Mouse (Mus musculus): ENCODE results near the gene Gm2310. TPM values are rescaled to one million over a fixed set of nuclear protein-coding genes. Genes with fewer than 3 reads are reported as not detected.
"Not testable (repeated sequence)": the region's sequence is repeated elsewhere in the genome, so short reads cannot be mapped to it uniquely, and the experiment has no call there.

Gene Gm2310
- total RNA-seq (2014; rRNA removed) (not detected in 2 replicates), polyA plus RNA-seq (2015; fragmentation: Nextera tagmentation; extraction: Ambion mirVana) (not detected in 2 replicates)

GRCm38 (mm10) chr15:8519853-8520252 lies at the start of gene Gm2310:
Gene Gm2310 (minus strand): TSS chr15:8519953.
- H3K4me1 ChIP-seq (ENCODE audit: insufficient read depth, low read length); DNase-seq (ENCODE audit: low spot score); H3K4me3 ChIP-seq (ENCODE audit: low read depth, low read length); H3K27ac ChIP-seq (ENCODE audit: low read depth, low read length); H3K27me3 ChIP-seq (ENCODE audit: insufficient read depth, low read length); H3K9ac ChIP-seq (replicated peaks; ENCODE audit: low read length, poor library complexity, severe bottlenecking); H3K36me3 ChIP-seq (ENCODE audit: insufficient read depth, low read length); H3K4me2 ChIP-seq (ENCODE audit: low read depth, low read length, poor library complexity, severe bottlenecking); ATAC-seq (ENCODE audit: low FRiP score); H3K9me3 ChIP-seq (ENCODE audit: low read length): not testable (repeated sequence)

GRCm38 (mm10) chr15:8568645-8569528 lies 49.1 kb upstream of the Gm2310 start:
- no peaks in the 10 kb centered on the region for H3K27me3 ChIP-seq (ENCODE audit: insufficient read depth, low read length)
- peak; percentile 87 for ATAC-seq (ENCODE audit: low FRiP score)
- no peak overlapping the region for H3K27ac ChIP-seq (ENCODE audit: low read depth, low read length)
- no peaks in the 10 kb centered on the region for H3K9me3 ChIP-seq (ENCODE audit: low read length)
- H3K4me1 ChIP-seq (ENCODE audit: insufficient read depth, low read length): peaks cover 7% of the 10 kb centered on the region; the same call in 1 of the 2 replicates
- peak overlapping the region; percentile 95 for H3K4me2 ChIP-seq (ENCODE audit: low read depth, low read length, poor library complexity, severe bottlenecking)
- H3K36me3 ChIP-seq (ENCODE audit: insufficient read depth, low read length): no peaks in the 10 kb centered on the region
- DNase-seq (ENCODE audit: low spot score): peak; percentile 62
- WGBS: 0% methylated on average over 52 of the region's 61 CpGs
- peak overlapping the region; percentile 39 for H3K9ac ChIP-seq (replicated peaks; ENCODE audit: low read length, poor library complexity, severe bottlenecking)
- peak overlapping the region; percentile 63 for H3K4me3 ChIP-seq (ENCODE audit: low read depth, low read length)
- no peak for TF ChIP-seq CTCF (IDR thresholded peaks at IDR 0.05)

GRCm38 (mm10) chr15:8568286-8568644 lies 48.5 kb upstream of the Gm2310 start:
- no peak; the same call in none of the 2 replicates for ATAC-seq (ENCODE audit: low FRiP score)
- no peak for DNase-seq (ENCODE audit: low spot score)
- 3% methylated on average over 7 of the region's 7 CpGs for WGBS

GRCm38 (mm10) chr15:8565416-8565815 lies 45.7 kb upstream of the Gm2310 start:
- Histone ChIP-seq H3K9me3 (ENCODE audit: low read length) (no peaks in the 10 kb centered on the region), H3K4me3 (ENCODE audit: low read depth, low read length) (no peak overlapping the region), H3K27ac (ENCODE audit: low read depth, low read length) (no peak overlapping the region), H3K4me2 (ENCODE audit: low read depth, low read length, poor library complexity, severe bottlenecking) (no peak overlapping the region), H3K36me3 (ENCODE audit: insufficient read depth, low read length) (no peaks in the 10 kb centered on the region), H3K4me1 (ENCODE audit: insufficient read depth, low read length) (peaks cover 7% of the 10 kb centered on the region; the same call in 1 of the 2 replicates), H3K27me3 (ENCODE audit: insufficient read depth, low read length) (no peaks in the 10 kb centered on the region), H3K9ac (replicated peaks; ENCODE audit: low read length, poor library complexity, severe bottlenecking) (no peak overlapping the region)
- TF ChIP-seq CTCF (IDR thresholded peaks at IDR 0.05): no peak
- WGBS: 36% methylated on average over 6 of the region's 6 CpGs
- DNase-seq (ENCODE audit: low spot score): no peak
- ATAC-seq (ENCODE audit: low FRiP score): no peak

More at GRCm38 (mm10) chr15:8568286-8568644, 48.5 kb upstream of the Gm2310 start:
- Histone ChIP-seq H3K27ac (ENCODE audit: low read depth, low read length) (no peak overlapping the region), H3K4me2 (ENCODE audit: low read depth, low read length, poor library complexity, severe bottlenecking) (peak overlapping the region; percentile 95), H3K4me3 (ENCODE audit: low read depth, low read length) (peak overlapping the region; percentile 63), H3K36me3 (ENCODE audit: insufficient read depth, low read length) (no peaks in the 10 kb centered on the region), H3K4me1 (ENCODE audit: insufficient read depth, low read length) (peaks cover 7% of the 10 kb centered on the region; the same call in 1 of the 2 replicates), H3K9ac (replicated peaks; ENCODE audit: low read length, poor library complexity, severe bottlenecking) (0 out of 2 replicates have a peak overlapping the region, but pooled peaks have one; percentile 39), H3K27me3 (ENCODE audit: insufficient read depth, low read length) (no peaks in the 10 kb centered on the region), H3K9me3 (ENCODE audit: low read length) (no peaks in the 10 kb centered on the region)
- TF ChIP-seq CTCF (IDR thresholded peaks at IDR 0.05): no peak

GRCm38 (mm10) chr15:8564331-8564730 lies 44.6 kb upstream of the Gm2310 start:
- no peaks in the 10 kb centered on the region for H3K36me3 ChIP-seq (ENCODE audit: insufficient read depth, low read length)
- peaks cover 7% of the 10 kb centered on the region; the same call in 1 of the 2 replicates for H3K4me1 ChIP-seq (ENCODE audit: insufficient read depth, low read length)
- H3K9ac ChIP-seq (replicated peaks; ENCODE audit: low read length, poor library complexity, severe bottlenecking): no peak overlapping the region
- WGBS: 93% methylated on average over 3 of the region's 3 CpGs
- H3K9me3 ChIP-seq (ENCODE audit: low read length): no peaks in the 10 kb centered on the region
- H3K4me2 ChIP-seq (ENCODE audit: low read depth, low read length, poor library complexity, severe bottlenecking): no peak overlapping the region
- no peak overlapping the region for H3K4me3 ChIP-seq (ENCODE audit: low read depth, low read length)
- DNase-seq (ENCODE audit: low spot score) (no peak), ATAC-seq (ENCODE audit: low FRiP score) (no peak)
- H3K27me3 ChIP-seq (ENCODE audit: insufficient read depth, low read length): no peaks in the 10 kb centered on the region
- TF ChIP-seq CTCF (IDR thresholded peaks at IDR 0.05): no peak
- no peak overlapping the region for H3K27ac ChIP-seq (ENCODE audit: low read depth, low read length)

All from midbrain, postnatal 0 days (tissue).